Mouse (Mus musculus) embryonic fibroblast, embryonic 13.5 days (primary cell): Measurements from ENCODE around the gene Pon3. TPM values are rescaled to one million over a fixed set of nuclear protein-coding genes. Genes with fewer than 3 reads are reported as not detected.

ENCODE experiments used
- H3K27ac ChIP-seq: 2 replicates; pipeline ENCODE4 v1.5.1; 2012; ENCODE audit warnings: low read length, control low read depth, inconsistent platforms; ENCODE audit not compliant: insufficient read depth
- H3K4me1 ChIP-seq: 2 replicates; pipeline ENCODE4 v1.6.1; 2011; ENCODE audit warnings: low read length; ENCODE audit not compliant: control insufficient read depth, insufficient read depth
- H3K4me3 ChIP-seq: 2 replicates; pipeline ENCODE4 v1.5.1; 2011; ENCODE audit warnings: mild to moderate bottlenecking, control low read depth, low read length; ENCODE audit not compliant: insufficient read depth
- CTCF ChIP-seq: IDR thresholded peaks from 2 replicates; pipeline ENCODE4 v1.5.1; 2011; ENCODE audit warnings: mild to moderate bottlenecking, control low read depth, low read length, moderate library complexity, borderline replicate concordance; ENCODE audit not compliant: insufficient read depth
- POLR2A ChIP-seq: IDR thresholded peaks from 2 replicates; pipeline ENCODE4 v1.6.1; 2011; ENCODE audit warnings: low read depth, mild to moderate bottlenecking, control low read depth, low read length, moderate library complexity
- polyA plus RNA-seq: library from polyadenylated mRNA; stranded (reverse); fragments of >200 nt; gene quantifications from 2 replicates; pipeline ENCODE4 v1.2.4, GENCODE M21; 2011; ENCODE audit warnings: low read depth; ENCODE audit not compliant: missing spikeins, insufficient read length

The Pon3 gene
- polyA plus RNA-seq, 1 experiment = 33.5 TPM

GRCm38 (mm10) chr6:5186229-5186950 lies 69.7 kb downstream of the Pon3 start:
- H3K4me3 ChIP-seq = no peak overlapping the region
- no peaks in the 10 kb centered on the region for H3K4me1 ChIP-seq
- no peak overlapping the region for H3K27ac ChIP-seq
- TF ChIP-seq POLR2A (no peak), CTCF (no peak)

- no peak for TF ChIP-seq POLR2A
- no peak for TF ChIP-seq CTCF
- H3K4me1 ChIP-seq = peaks cover 11% of the 10 kb centered on the region
Measured at GRCm38 (mm10) chr6:5180645-5181044, 75.4 kb downstream of the Pon3 start.

DNA sequence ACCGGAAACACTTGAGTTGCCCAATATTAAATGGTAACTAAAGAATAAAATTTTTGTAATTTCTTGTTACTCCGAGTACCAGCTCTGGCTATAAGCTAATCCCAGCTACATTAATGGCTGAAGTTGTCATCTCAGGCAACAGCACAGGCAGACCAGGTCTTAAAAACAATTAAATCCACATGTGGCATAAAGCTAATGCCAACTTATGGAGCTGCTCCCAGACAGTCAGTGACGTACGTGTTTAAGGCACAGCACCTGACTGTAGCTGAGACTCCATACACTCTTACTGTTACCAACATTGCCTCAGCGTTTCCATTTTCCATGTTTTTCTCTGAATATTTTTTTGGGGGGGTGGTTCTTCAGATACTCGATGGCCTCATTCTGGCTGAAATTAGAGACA lies 76.9 kb downstream of the Pon3 start:
- H3K27ac ChIP-seq = no peak overlapping the region
- no peak overlapping the region for H3K4me3 ChIP-seq
- TF ChIP-seq POLR2A = no peak
- TF ChIP-seq CTCF = no peak
- H3K4me1 ChIP-seq = peaks cover 11% of the 10 kb centered on the region

More at GRCm38 (mm10) chr6:5180645-5181044, 75.4 kb downstream of the Pon3 start:
- Histone ChIP-seq H3K27ac (no peak overlapping the region), H3K4me3 (no peak overlapping the region)

DNA sequence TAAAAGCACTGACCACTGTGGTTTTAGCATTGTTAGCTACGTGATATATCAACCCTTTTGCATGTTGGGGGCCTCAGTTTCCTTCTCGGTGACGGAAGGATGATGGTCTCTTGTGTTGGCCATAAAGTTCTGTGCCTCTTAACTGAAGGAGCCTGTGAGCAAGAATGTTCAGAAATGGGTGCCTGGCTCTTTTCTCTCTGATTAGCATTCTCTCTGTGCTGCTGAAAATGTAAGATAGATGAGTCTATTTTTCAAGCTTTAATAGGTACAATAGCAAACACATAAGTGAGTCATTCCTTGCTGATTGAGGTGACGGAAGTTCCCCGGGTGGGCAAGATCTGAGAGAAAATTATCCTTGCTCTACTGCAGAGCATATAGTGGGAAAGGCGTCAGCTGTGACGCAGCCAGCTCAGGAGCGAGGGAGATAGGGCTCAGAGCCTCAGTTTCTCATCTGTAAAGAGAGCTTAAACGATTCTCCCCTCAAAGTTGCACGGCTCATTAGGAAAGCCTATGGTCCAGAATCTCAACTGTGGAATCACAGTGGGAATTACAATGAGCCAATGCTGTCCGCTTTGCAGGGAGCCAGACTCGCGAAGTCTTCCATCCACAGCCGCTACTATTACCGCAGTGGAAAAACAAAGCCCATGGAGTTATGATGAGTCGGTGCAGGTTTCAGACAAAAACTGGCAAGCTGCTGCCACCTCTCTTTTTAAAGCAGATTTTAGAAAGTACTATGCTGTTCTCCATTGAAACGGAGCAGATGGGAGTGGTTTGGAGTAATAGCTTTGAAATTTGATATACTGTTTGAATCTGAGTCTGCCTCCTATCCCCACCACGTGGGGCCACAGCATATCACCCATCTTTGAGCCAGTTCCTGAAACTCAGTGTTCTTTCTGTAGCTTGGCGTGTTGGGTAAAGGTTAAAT lies 77.9 kb downstream of the Pon3 start:
- no peak overlapping the region for H3K4me3 ChIP-seq

GRCm38 (mm10) chr6:5174179-5174812 lies 81.8 kb downstream of the Pon3 start:
- TF ChIP-seq CTCF (no peak), POLR2A (no peak)
- Histone ChIP-seq H3K27ac (no peak overlapping the region), H3K4me1 (peaks cover 5% of the 10 kb centered on the region; the same call in 1 of the 2 replicates), H3K4me3 (no peak overlapping the region)

More for the DNA sequence above, 77.9 kb downstream of the Pon3 start:
- TF ChIP-seq POLR2A (no peak), CTCF (no peak)
- peaks cover 11% of the 10 kb centered on the region for H3K4me1 ChIP-seq
- H3K27ac ChIP-seq = no peak overlapping the region

GRCm38 (mm10) chr6:5172571-5172970 lies 83.5 kb downstream of the Pon3 start:
- H3K4me1 ChIP-seq = no peaks in the 10 kb centered on the region
- no peak overlapping the region for H3K4me3 ChIP-seq
- no peak for TF ChIP-seq POLR2A
- no peak for TF ChIP-seq CTCF
- H3K27ac ChIP-seq = no peak overlapping the region

GRCm38 (mm10) chr6:5171418-5171817 lies 84.7 kb downstream of the Pon3 start:
- H3K4me3 ChIP-seq = no peak overlapping the region
- TF ChIP-seq POLR2A (no peak), CTCF (no peak)
- H3K27ac ChIP-seq = no peak overlapping the region
- H3K4me1 ChIP-seq = no peaks in the 10 kb centered on the region

Other genes with a start within 250 kb of the Pon3 start
- gene Pon1, start 62.3 kb downstream of the Pon3 start, polyA plus RNA-seq = not detected in 2 replicates
- gene Pon2, start 42.2 kb upstream of the Pon3 start, polyA plus RNA-seq = 23.0 and 31.0 TPM in 2 replicates
- 3.8 and 4.4 TPM in 2 replicates for gene Asb4, start 127.1 kb upstream of the Pon3 start, polyA plus RNA-seq
- 8.5 and 10.0 TPM in 2 replicates for gene Pdk4, start 240.0 kb upstream of the Pon3 start, polyA plus RNA-seq